Mouse (Mus musculus): ENCODE results near the gene Prss57.

DNA sequence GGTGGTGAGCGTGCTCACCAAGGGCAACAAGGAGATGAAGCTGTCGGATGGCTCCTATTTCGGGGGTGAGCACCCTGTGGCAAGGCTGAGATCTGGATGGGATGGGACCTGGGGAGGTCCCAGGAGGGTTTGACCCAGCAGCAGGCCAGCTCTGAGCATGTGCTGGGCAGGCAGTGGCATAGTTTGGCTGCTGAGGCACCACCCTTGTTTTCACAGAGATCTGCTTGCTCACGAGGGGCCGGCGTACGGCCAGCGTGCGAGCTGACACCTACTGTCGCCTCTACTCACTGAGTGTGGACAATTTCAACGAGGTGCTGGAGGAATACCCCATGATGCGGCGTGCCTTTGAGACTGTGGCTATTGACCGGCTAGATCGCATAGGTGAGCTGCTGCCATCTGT lies 56.9 kb downstream of the Prss57 start:
- TF ChIP-seq CTCF (IDR thresholded peaks at IDR 0.05; ENCODE audit: low read depth, low read length) = no peak
- no peak for TF ChIP-seq POLR2A (IDR thresholded peaks at IDR 0.05; ENCODE audit: borderline replicate concordance, low read depth, low read length)

All from bone marrow macrophage, adult 2 months (primary cell).